Mouse (Mus musculus): ENCODE measurements at regions not wholly inside any gene's neighbourhood (a gene's known extent, or its start where the extent isn't known, plus 50 kb on each side); places are given as distances from the start of the nearest gene placed in this dataset.

DNA sequence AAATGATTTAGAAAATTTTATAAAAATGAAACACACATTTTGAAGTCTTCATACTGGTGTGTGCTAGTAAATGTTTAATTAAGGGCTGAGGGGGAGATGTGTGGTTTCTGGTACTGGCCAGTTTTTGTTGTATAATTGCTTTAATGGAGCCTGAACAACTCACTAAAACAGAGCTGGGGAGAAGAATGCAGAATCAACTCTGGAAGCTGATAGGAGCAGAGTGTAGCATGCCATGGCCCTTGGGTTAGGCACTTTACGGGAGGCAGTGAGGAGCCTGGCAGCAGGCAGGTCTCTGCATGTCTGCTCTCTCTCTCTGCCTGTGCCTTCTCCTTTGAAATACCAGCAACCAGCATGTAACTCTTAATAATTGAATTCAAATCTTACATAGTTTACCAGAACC, 104.9 kb downstream of the Tmem30b start:
- DNase-seq (ENCODE audit: extremely low spot score, low spot score), result no peak
- Histone ChIP-seq H3K9me3 (no peaks in the 10 kb centered on the region), H3K4me3 (no peak overlapping the region), H3K4me1 (peaks cover 12% of the 10 kb centered on the region), H3K27ac (no peak overlapping the region), H3K36me3 (replicated peaks) (no peaks in the 10 kb centered on the region), H3K27me3 (ENCODE audit: poor library complexity, severe bottlenecking) (no peaks in the 10 kb centered on the region)
- WGBS, result 68% methylated on average over 1 of the region's 1 CpGs

GRCm38 (mm10) chr12:73434684-73435083, 111.5 kb downstream of the Tmem30b start:
- Histone ChIP-seq H3K9me3 (no peaks in the 10 kb centered on the region), H3K4me3 (no peak overlapping the region), H3K4me1 (no peaks in the 10 kb centered on the region), H3K27me3 (ENCODE audit: poor library complexity, severe bottlenecking) (no peaks in the 10 kb centered on the region), H3K36me3 (replicated peaks) (no peaks in the 10 kb centered on the region), H3K27ac (no peak overlapping the region)
- WGBS, result 90% methylated on average over 10 of the region's 10 CpGs
- DNase-seq (ENCODE audit: extremely low spot score, low spot score), result no peak

- WGBS, result 83% methylated on average over 5 of the region's 5 CpGs
- H3K36me3 ChIP-seq (replicated peaks), result no peaks in the 10 kb centered on the region
Measured at GRCm38 (mm10) chr12:73432546-73432945, 113.6 kb downstream of the Tmem30b start.

DNA sequence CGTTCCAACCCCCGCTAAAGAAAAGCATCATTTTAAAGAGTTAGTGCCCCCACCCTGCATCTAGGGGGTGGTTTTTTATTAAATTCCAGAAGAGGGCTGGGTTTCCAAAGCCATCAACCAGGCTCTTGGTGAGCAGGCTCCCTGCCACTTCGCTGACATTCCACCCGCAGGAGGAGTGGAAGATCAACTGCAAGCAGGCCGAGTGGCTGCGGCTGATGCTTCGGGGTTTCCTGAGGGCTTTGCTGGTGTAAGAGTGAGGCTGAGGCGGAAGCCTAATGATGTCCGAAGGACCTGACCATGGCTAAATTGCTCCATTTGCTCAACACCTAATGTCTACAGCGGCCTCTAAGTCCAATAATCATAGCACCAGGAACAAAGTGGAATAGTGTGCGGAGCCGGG, 118.0 kb downstream of the Tmem30b start:
- Histone ChIP-seq H3K4me3 (no peak overlapping the region), H3K36me3 (replicated peaks) (no peaks in the 10 kb centered on the region), H3K27ac (no peak overlapping the region), H3K9me3 (no peaks in the 10 kb centered on the region), H3K4me1 (peaks cover 9% of the 10 kb centered on the region; the same call in 1 of the 2 replicates), H3K27me3 (ENCODE audit: poor library complexity, severe bottlenecking) (no peaks in the 10 kb centered on the region)
- DNase-seq (ENCODE audit: extremely low spot score, low spot score), result no peak
- WGBS, result 70% methylated on average over 12 of the region's 12 CpGs

More at GRCm38 (mm10) chr12:73432546-73432945, 113.6 kb downstream of the Tmem30b start:
- H3K27ac ChIP-seq, result no peak overlapping the region
- H3K9me3 ChIP-seq, result no peaks in the 10 kb centered on the region
- no peaks in the 10 kb centered on the region for H3K27me3 ChIP-seq (ENCODE audit: poor library complexity, severe bottlenecking)
- H3K4me1 ChIP-seq, result 0 out of 2 replicates have a peak, but pooled peaks cover 5% of the 10 kb centered on the region
- DNase-seq (ENCODE audit: extremely low spot score, low spot score), result no peak
- H3K4me3 ChIP-seq, result no peak overlapping the region

GRCm38 (mm10) chr12:73424814-73425213, 121.4 kb downstream of the Tmem30b start:
- H3K4me1 ChIP-seq, result peaks cover 9% of the 10 kb centered on the region; the same call in 1 of the 2 replicates
- H3K27ac ChIP-seq, result no peak overlapping the region
- H3K27me3 ChIP-seq (ENCODE audit: poor library complexity, severe bottlenecking), result no peaks in the 10 kb centered on the region
- no peak for DNase-seq (ENCODE audit: extremely low spot score, low spot score)
- WGBS, result 75% methylated on average over 7 of the region's 7 CpGs
- H3K9me3 ChIP-seq, result no peaks in the 10 kb centered on the region
- no peak overlapping the region for H3K4me3 ChIP-seq
- H3K36me3 ChIP-seq (replicated peaks), result no peaks in the 10 kb centered on the region

DNA sequence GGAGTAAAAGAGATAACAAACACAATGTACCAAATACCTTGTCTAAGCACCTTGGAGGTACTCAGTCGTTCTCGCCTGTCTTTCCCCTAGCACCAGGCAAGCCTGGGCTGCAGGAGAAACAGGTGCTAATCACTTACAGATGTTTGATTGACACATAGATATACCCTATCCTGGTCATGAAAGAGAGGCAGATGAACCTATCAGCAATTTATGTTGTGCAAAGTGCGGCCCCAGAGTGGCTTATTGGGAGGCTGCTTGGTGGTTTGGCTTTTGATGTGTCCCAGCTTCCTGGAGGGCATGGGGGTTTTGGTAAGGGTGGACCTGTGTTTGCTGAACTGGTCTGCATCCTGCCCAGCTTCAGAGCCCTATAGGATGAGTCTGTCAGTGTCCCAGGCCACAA, 129.1 kb downstream of the Tmem30b start:
- Histone ChIP-seq H3K27ac (no peak overlapping the region), H3K36me3 (replicated peaks) (no peaks in the 10 kb centered on the region), H3K4me3 (no peak overlapping the region), H3K4me1 (peaks cover 35% of the 10 kb centered on the region), H3K9me3 (no peaks in the 10 kb centered on the region), H3K27me3 (ENCODE audit: poor library complexity, severe bottlenecking) (no peaks in the 10 kb centered on the region; the same call in 1 of the 2 replicates)
- WGBS, result 79% methylated on average over 3 of the region's 3 CpGs
- DNase-seq (ENCODE audit: extremely low spot score, low spot score), result no peak

DNA sequence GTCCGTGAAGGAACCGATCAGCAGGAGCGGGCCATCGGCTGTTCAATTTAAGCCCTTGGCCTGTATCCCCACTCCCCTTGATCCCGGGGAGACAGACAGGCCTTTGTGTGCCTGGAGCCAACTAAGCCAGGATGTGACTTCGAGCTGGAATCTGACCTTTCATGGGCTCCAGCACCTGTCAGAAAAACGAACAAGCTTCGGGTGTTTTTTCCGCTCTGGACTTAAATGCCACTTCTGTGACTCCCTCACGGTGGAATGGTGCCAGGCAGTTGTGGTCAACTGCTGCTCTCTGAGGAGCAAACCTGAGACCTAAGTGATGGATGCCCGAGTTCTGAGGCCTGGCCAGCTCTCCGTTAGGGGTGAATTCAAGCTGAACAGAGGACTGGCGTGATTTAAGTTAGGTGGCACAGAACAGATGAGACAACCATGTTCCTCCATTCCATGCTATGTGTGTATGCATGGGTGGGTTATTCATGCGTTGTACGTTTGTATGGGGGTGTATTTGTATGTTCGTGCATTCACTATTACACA, 129.8 kb downstream of the Tmem30b start:
- Histone ChIP-seq H3K4me1 (peaks cover 35% of the 10 kb centered on the region), H3K4me3 (no peak overlapping the region), H3K27ac (peak overlapping the region; percentile 21; the same call in 1 of the 2 replicates), H3K27me3 (ENCODE audit: poor library complexity, severe bottlenecking) (no peaks in the 10 kb centered on the region; the same call in 1 of the 2 replicates), H3K9me3 (no peaks in the 10 kb centered on the region), H3K36me3 (replicated peaks) (no peaks in the 10 kb centered on the region)
- WGBS, result 47% methylated on average over 16 of the region's 16 CpGs
- DNase-seq (ENCODE audit: extremely low spot score, low spot score), result peak; percentile 27

DNA sequence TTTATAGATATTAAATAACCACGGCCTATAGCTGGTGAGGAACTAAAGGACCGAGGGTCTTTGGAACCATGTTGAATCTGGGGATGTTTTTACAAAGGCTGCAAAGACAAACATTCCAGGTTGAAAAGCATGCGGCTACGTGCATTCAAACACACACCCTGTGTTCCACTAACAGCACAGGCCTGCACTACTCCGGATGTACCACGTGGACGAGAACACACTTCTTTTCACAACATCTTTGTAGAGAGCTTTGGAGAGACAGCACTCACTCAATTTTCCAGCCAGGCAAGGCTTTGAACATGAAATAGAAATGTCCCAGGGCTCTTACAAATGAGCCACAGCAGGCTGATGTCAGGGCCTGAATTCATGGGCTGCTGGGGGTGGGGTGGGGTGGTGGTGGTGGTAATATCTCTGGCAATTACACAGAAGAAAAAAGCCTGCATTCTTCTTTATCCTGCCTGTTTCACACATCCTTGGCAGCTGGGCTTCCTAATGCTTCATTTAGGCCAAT, 129.3 kb downstream of the Slc38a6 start:
- 69% methylated on average over 7 of the region's 7 CpGs for whole genome bisulfite sequencing
- no peak for DNase-seq (ENCODE audit: extremely low spot score, low spot score)

DNA sequence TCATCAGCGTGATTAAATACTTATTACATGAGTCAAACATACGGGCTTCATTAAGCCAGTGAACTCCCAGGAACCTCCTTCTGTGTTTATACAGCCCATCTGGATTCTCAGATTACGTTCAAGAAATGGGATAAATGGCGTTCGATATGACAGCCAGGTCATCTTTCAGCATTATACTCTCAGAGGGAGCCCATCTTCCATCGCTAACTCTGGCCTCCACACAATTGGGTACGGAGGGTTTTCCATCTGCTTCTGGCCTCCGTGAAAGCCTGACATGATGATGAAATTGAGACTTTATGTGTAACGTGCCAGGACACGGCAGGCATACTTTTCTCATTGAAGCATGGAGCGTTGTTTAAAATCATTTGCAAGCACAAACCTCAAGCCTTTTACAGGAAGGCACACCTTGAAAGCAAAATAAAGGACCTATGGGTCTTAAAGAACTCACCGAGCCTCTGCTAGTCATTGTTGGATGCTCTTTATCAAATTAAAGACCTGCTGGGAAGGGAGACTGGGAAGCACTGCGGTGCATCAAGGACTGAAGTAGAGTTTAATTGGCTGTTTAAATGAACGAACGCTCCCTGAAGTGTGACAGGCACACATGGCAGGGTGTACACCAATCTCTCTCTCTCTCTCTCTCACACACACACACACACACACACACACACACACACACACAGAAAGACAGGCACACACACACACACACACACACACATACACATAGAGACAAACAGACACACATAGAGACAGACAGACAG, 127.0 kb downstream of the Slc38a6 start:
- WGBS, result 55% methylated on average over 15 of the region's 15 CpGs
- no peak overlapping the region for H3K27ac ChIP-seq
- DNase-seq (ENCODE audit: extremely low spot score, low spot score), result no peak

More for the DNA sequence above, 129.3 kb downstream of the Slc38a6 start:
- no peaks in the 10 kb centered on the region for H3K9me3 ChIP-seq
- no peaks in the 10 kb centered on the region for H3K36me3 ChIP-seq (replicated peaks)
- H3K27ac ChIP-seq, result peak overlapping the region; percentile 21; the same call in 1 of the 2 replicates
- H3K4me1 ChIP-seq, result peaks cover 35% of the 10 kb centered on the region
- no peaks in the 10 kb centered on the region; the same call in 1 of the 2 replicates for H3K27me3 ChIP-seq (ENCODE audit: poor library complexity, severe bottlenecking)
- H3K4me3 ChIP-seq, result no peak overlapping the region

GRCm38 (mm10) chr12:73412500-73412899, 125.9 kb downstream of the Slc38a6 start:
- Histone ChIP-seq H3K4me3 (no peak overlapping the region), H3K36me3 (replicated peaks) (no peaks in the 10 kb centered on the region), H3K27ac (no peak overlapping the region), H3K9me3 (no peaks in the 10 kb centered on the region), H3K4me1 (peaks cover 35% of the 10 kb centered on the region), H3K27me3 (ENCODE audit: poor library complexity, severe bottlenecking) (no peaks in the 10 kb centered on the region; the same call in 1 of the 2 replicates)
- 67% methylated on average over 4 of the region's 4 CpGs for WGBS
- no peak for DNase-seq (ENCODE audit: extremely low spot score, low spot score)

More for the DNA sequence above, 127.0 kb downstream of the Slc38a6 start:
- no peak overlapping the region for H3K4me3 ChIP-seq
- H3K9me3 ChIP-seq, result no peaks in the 10 kb centered on the region
- H3K4me1 ChIP-seq, result peaks cover 35% of the 10 kb centered on the region
- no peaks in the 10 kb centered on the region for H3K36me3 ChIP-seq (replicated peaks)
- H3K27me3 ChIP-seq (ENCODE audit: poor library complexity, severe bottlenecking), result no peaks in the 10 kb centered on the region; the same call in 1 of the 2 replicates

DNA sequence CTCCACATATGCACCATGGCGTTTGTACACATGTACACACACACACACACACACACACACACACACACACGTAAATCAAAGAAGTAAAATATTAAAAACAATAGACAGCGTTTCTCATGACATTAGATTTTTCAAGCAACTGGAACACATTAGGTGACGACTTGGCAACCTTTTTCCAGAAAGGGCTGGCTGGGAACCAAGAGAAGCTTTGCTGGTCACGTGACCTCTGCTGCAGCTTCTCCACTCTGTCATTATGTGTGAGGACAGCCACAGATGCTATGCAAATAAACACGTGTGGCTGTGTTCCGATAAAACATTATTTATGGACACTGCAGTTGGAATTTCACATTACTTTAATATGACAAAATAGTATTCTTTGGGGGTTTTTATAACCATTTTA, 124.3 kb downstream of the Slc38a6 start:
- H3K9me3 ChIP-seq, result no peaks in the 10 kb centered on the region
- no peaks in the 10 kb centered on the region for H3K36me3 ChIP-seq (replicated peaks)
- no peak for DNase-seq (ENCODE audit: extremely low spot score, low spot score)
- H3K27ac ChIP-seq, result no peak overlapping the region
- no peaks in the 10 kb centered on the region; the same call in 1 of the 2 replicates for H3K27me3 ChIP-seq (ENCODE audit: poor library complexity, severe bottlenecking)
- H3K4me1 ChIP-seq, result peaks cover 24% of the 10 kb centered on the region
- H3K4me3 ChIP-seq, result no peak overlapping the region
- 87% methylated on average over 7 of the region's 7 CpGs for WGBS

DNA sequence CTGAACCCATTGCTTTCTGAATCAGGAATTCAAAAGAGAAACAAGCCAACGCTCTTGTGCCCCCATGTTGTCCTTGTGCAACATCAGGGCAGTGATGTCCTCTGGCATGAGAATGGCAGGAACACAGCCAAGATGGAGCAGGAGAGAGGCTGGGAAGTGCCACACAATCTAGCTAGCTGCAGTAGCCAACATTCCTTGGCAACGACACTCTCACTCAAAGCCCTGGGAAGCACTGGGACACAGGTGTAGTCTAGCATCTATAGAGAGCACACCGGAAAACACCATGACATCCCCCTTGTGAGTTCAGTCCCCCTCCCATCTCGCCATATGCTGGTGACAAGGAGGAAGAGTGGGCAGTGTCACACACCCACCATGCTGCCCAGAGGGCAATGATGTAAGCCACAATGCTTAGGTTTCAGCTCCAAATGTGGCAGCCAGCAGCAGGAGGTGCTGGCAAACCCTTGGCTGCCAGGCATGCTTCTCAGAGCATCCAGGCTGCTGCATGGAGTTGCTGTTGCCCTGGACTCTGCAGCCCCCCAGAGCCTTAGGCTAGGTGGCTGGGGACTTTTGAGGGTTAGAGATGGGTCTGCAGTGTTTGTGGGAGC, 123.0 kb downstream of the Slc38a6 start:
- Histone ChIP-seq H3K9me3 (no peaks in the 10 kb centered on the region), H3K4me1 (peaks cover 31% of the 10 kb centered on the region), H3K27me3 (ENCODE audit: poor library complexity, severe bottlenecking) (no peaks in the 10 kb centered on the region; the same call in 1 of the 2 replicates), H3K27ac (no peak overlapping the region), H3K36me3 (replicated peaks) (no peaks in the 10 kb centered on the region), H3K4me3 (no peak overlapping the region)
- no peak for DNase-seq (ENCODE audit: extremely low spot score, low spot score)
- WGBS, result 93% methylated on average over 4 of the region's 4 CpGs

GRCm38 (mm10) chr12:73408614-73409013, 122.0 kb downstream of the Slc38a6 start:
- 85% methylated on average over 7 of the region's 7 CpGs for WGBS
- peaks cover 26% of the 10 kb centered on the region for H3K4me1 ChIP-seq
- H3K36me3 ChIP-seq (replicated peaks), result no peaks in the 10 kb centered on the region
- no peak overlapping the region for H3K27ac ChIP-seq
- no peaks in the 10 kb centered on the region for H3K9me3 ChIP-seq
- no peaks in the 10 kb centered on the region; the same call in 1 of the 2 replicates for H3K27me3 ChIP-seq (ENCODE audit: poor library complexity, severe bottlenecking)
- no peak overlapping the region for H3K4me3 ChIP-seq
- no peak for DNase-seq (ENCODE audit: extremely low spot score, low spot score)
